Mouse (Mus musculus): ENCODE measurements around the gene Olfr1389. TPM values are rescaled to one million over a fixed set of nuclear protein-coding genes. Genes with fewer than 3 reads are reported as not detected.

Olfr1389 gene
- polyA plus RNA-seq, 1 experiment from 2014 or later: not detected

Other genes with a start within 250 kb of the Olfr1389 start
- gene Btnl9, start 235.9 kb upstream of the Olfr1389 start, polyA plus RNA-seq (2015; fragmentation: Nextera tagmentation; extraction: Ambion mirVana): 1.7 and 2.2 TPM in 2 replicates
- gene Zfp62, start 219.8 kb upstream of the Olfr1389 start, polyA plus RNA-seq (2015; fragmentation: Nextera tagmentation; extraction: Ambion mirVana): 24.4 and 28.6 TPM in 2 replicates
- gene Mgat1, start 178.9 kb upstream of the Olfr1389 start, polyA plus RNA-seq (2015; fragmentation: Nextera tagmentation; extraction: Ambion mirVana): 53.5 and 61.2 TPM in 2 replicates
- not detected in 2 replicates for gene Olfr1393, start 144.8 kb upstream of the Olfr1389 start, polyA plus RNA-seq (2015; fragmentation: Nextera tagmentation; extraction: Ambion mirVana)
- not detected in 2 replicates for gene Olfr1392, start 137.8 kb upstream of the Olfr1389 start, polyA plus RNA-seq (2015; fragmentation: Nextera tagmentation; extraction: Ambion mirVana)
- gene Olfr10, start 118.3 kb upstream of the Olfr1389 start, polyA plus RNA-seq (2015; fragmentation: Nextera tagmentation; extraction: Ambion mirVana): not detected in 2 replicates
- gene Olfr1391, start 100.3 kb upstream of the Olfr1389 start, polyA plus RNA-seq (2015; fragmentation: Nextera tagmentation; extraction: Ambion mirVana): not detected in 2 replicates
- gene Olfr1390, start 87.9 kb upstream of the Olfr1389 start, polyA plus RNA-seq (2015; fragmentation: Nextera tagmentation; extraction: Ambion mirVana): not detected in 2 replicates
- gene Olfr1388, start 13.6 kb downstream of the Olfr1389 start, polyA plus RNA-seq (2015; fragmentation: Nextera tagmentation; extraction: Ambion mirVana): 0.06 and 0.10 TPM in 2 replicates
- gene Olfr1387, start 32.3 kb downstream of the Olfr1389 start, polyA plus RNA-seq (2015; fragmentation: Nextera tagmentation; extraction: Ambion mirVana): not detected in 2 replicates
- gene Olfr1386, start 42.0 kb downstream of the Olfr1389 start, polyA plus RNA-seq (2015; fragmentation: Nextera tagmentation; extraction: Ambion mirVana): not detected in 2 replicates
- not detected in 2 replicates for gene Olfr1385, start 66.0 kb downstream of the Olfr1389 start, polyA plus RNA-seq (2015; fragmentation: Nextera tagmentation; extraction: Ambion mirVana)
- gene Olfr1384, start 83.7 kb downstream of the Olfr1389 start, polyA plus RNA-seq (2015; fragmentation: Nextera tagmentation; extraction: Ambion mirVana): not detected in 2 replicates
- not detected in 2 replicates for gene Olfr1383, start 96.6 kb downstream of the Olfr1389 start, polyA plus RNA-seq (2015; fragmentation: Nextera tagmentation; extraction: Ambion mirVana)
- not detected in 2 replicates for gene Olfr1382, start 105.2 kb downstream of the Olfr1389 start, polyA plus RNA-seq (2015; fragmentation: Nextera tagmentation; extraction: Ambion mirVana)
- not detected in 2 replicates for gene Olfr1381, start 120.4 kb downstream of the Olfr1389 start, polyA plus RNA-seq (2015; fragmentation: Nextera tagmentation; extraction: Ambion mirVana)
- gene Olfr1380, start 133.8 kb downstream of the Olfr1389 start, polyA plus RNA-seq (2015; fragmentation: Nextera tagmentation; extraction: Ambion mirVana): not detected in 2 replicates
- gene Flt4, start 186.2 kb downstream of the Olfr1389 start, polyA plus RNA-seq (2015; fragmentation: Nextera tagmentation; extraction: Ambion mirVana): 4.5 TPM in 2 replicates
- gene Scgb3a1, start 240.5 kb downstream of the Olfr1389 start, polyA plus RNA-seq (2015; fragmentation: Nextera tagmentation; extraction: Ambion mirVana): not detected in 2 replicates

Data from intestine, embryonic 15.5 days (tissue).